Mouse (Mus musculus): ENCODE results near the gene D130052B06Rik. TPM values are rescaled to one million over a fixed set of nuclear protein-coding genes. Genes with fewer than 3 reads are reported as not detected.

D130052B06Rik gene
- polyA plus RNA-seq, 1 experiment from 2014 or later = not detected

- DNase-seq (ENCODE audit: low spot score) = no peak
Observed at GRCm38 (mm10) chr11:33660016-33660913, 61.2 kb downstream of the D130052B06Rik start.

DNA sequence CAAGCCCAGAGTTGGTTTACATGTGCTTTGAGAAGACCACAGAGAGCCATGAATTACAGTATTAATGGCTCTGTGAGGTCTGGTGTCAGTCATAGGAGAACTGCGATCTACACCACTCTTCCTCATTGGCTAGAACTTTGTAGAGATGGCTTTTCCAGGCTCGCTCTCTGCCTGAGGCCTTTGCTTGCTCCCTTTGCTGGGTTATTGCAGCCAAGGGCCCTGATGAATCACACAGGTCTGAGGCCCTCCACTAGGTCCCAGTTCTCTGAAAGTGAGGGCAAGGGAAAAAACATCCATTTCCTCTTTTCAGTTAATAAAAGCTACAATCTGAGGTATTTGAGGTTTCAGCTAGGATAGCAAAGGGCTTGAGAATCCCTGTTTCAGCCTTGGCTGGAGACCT, 64.5 kb downstream of the D130052B06Rik start:
- no peak for DNase-seq (ENCODE audit: low spot score)

- no peak for DNase-seq (ENCODE audit: low spot score)
Observed at GRCm38 (mm10) chr11:33668376-33668775, 69.3 kb downstream of the D130052B06Rik start.

DNA sequence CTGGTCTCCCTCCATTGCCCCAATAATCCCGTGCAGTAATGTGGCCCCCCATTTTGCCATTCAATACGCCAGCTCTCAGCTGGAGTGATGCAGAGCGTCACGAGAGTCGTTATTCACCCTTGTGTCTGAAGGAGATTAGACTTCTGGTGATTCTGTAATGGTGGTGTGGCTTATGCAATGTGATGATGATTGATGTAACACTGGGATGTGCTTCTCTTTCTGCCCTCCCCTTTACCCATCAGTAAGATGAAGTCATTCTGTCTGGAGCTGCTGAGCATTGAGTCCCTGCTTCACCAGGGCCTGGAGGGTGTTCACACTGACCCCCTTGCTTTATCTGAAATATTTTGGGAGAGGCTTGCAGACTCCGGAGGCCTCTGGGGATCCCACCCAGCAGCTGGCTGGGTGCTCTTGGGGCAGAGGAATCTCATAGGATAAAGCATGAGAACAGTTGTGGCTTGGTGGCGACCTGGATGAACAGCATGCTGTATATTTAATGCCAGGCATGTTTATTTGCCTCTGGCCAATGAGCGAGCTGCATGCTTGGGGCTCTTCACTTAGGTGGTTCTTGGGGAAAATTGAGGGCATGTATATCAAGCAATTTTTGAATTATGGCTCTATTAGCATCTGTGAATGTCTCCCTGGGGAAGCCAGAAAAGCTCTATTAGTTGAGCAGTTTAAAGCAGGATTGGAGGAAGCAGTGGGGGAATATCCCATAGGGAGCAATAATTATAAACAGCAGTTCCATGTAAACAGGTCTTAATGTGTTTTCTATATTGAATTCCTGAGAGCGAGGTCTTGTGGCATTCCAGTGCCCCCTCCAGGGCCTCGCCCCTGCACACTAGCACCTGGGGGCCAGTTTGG, 71.2 kb downstream of the D130052B06Rik start:
- no peak for DNase-seq (ENCODE audit: low spot score)

Other genes with a start within 250 kb of the D130052B06Rik start
- 1.8 and 2.0 TPM in 2 replicates for gene Ranbp17, start 85.6 kb upstream of the D130052B06Rik start, polyA plus RNA-seq (2015; fragmentation: Nextera tagmentation; extraction: Ambion mirVana)
- gene Gabrp, start 20.3 kb upstream of the D130052B06Rik start, polyA plus RNA-seq (2015; fragmentation: Nextera tagmentation; extraction: Ambion mirVana) = 0.40 and 0.48 TPM in 2 replicates